Mouse (Mus musculus) midbrain, embryonic 14.5 days (tissue): ENCODE data around the gene Ppp1r37. TPM values are rescaled to one million over a fixed set of nuclear protein-coding genes. Genes with fewer than 3 reads are reported as not detected.

Experiments used
- ATAC-seq: fragments of 200-750 bp; cut with Nextera tagmentation; 2 replicates; pipeline ENCODE4 v1.8.0; 2017; ENCODE audit warnings: moderate number of reproducible peaks, moderate library complexity; ENCODE audit not compliant: low FRiP score, low TSS enrichment
- DNase-seq: peaks from one replicate; pipeline ENCODE4 v3.0.0-alpha.2; 2015
- H3K27ac ChIP-seq: fragments of 300-500 bp; sonication (generic); replicated peaks from 2 replicates; pipeline ENCODE4 v1.5.1; 2014; ENCODE audit warnings: mild to moderate bottlenecking, low read depth, low read length, moderate library complexity
- H3K27me3 ChIP-seq: fragments of 300-500 bp; sonication (generic); 2 replicates; pipeline ENCODE4 v1.6.1; 2014; ENCODE audit warnings: low read length, control low read depth, mixed read lengths; ENCODE audit not compliant: control insufficient read depth, insufficient read depth
- H3K36me3 ChIP-seq: fragments of 300-500 bp; sonication (generic); 2 replicates; pipeline ENCODE4 v1.6.1; 2014; ENCODE audit warnings: low read length, control low read depth; ENCODE audit not compliant: control insufficient read depth, insufficient read depth
- H3K4me1 ChIP-seq: fragments of 300-500 bp; sonication (generic); 2 replicates; pipeline ENCODE4 v1.6.1; 2014; ENCODE audit warnings: mild to moderate bottlenecking, antibody characterized with exemption, low read length, control low read depth; ENCODE audit not compliant: control insufficient read depth, insufficient read depth
- H3K4me2 ChIP-seq: fragments of 300-500 bp; sonication (generic); 2 replicates; pipeline ENCODE4 v1.6.1; 2014; ENCODE audit warnings: mild to moderate bottlenecking, low read length, moderate library complexity
- H3K4me3 ChIP-seq: fragments of 300-500 bp; sonication (generic); replicated peaks from 2 replicates; pipeline ENCODE4 v1.5.1; 2014; ENCODE audit warnings: low read depth, low read length
- H3K9ac ChIP-seq: fragments of 300-500 bp; sonication (generic); replicated peaks from 2 replicates; pipeline ENCODE4 v1.6.1; 2014; ENCODE audit warnings: mild to moderate bottlenecking, low read length, moderate library complexity
- H3K9me3 ChIP-seq: fragments of 300-500 bp; sonication (generic); 2 replicates; pipeline ENCODE4 v1.6.1; 2016; ENCODE audit warnings: low read length, control low read depth, mixed read lengths; ENCODE audit not compliant: control insufficient read depth
- WGBS: fragments of 180-500 bp; shearing (Covaris S2); extraction: QIAGEN DNeasy Blood & Tissue Kit; methylation state at CpG from one replicate; pipeline ENCODE4 v1.1.7; 2014; 5-methylcytosine and 5-hydroxymethylcytosine counted together
- polyA plus RNA-seq: library from polyadenylated mRNA; unstranded; fragments of >200 nt; fragmentation: Nextera tagmentation; extraction: Ambion mirVana; gene quantifications from 2 replicates; pipeline ENCODE4 v1.2.1, GENCODE M21; 2014

Ppp1r37 gene
- polyA plus RNA-seq, 1 experiment from 2014 or later, result 9.5 TPM

- H3K4me3 ChIP-seq, result no peak overlapping the region
- H3K36me3 ChIP-seq, result no peaks in the 10 kb centered on the region
- no peak overlapping the region for H3K27ac ChIP-seq
- H3K9me3 ChIP-seq, result no peaks in the 10 kb centered on the region
- peaks cover 17% of the 10 kb centered on the region; the same call in 1 of the 2 replicates for H3K27me3 ChIP-seq
- DNase-seq (no peak), ATAC-seq (no peak)
- no peak overlapping the region for H3K9ac ChIP-seq
- no peaks in the 10 kb centered on the region for H3K4me1 ChIP-seq
- WGBS, result 86% methylated on average over 25 of the region's 25 CpGs
- no peak overlapping the region for H3K4me2 ChIP-seq
These were observed 68.0 kb downstream of the Ppp1r37 start for GRCm38 (mm10) chr7:19494751-19495474.

- WGBS, result 2% methylated on average over 26 of the region's 26 CpGs
These were observed 71.1 kb downstream of the Ppp1r37 start for GRCm38 (mm10) chr7:19491731-19492130.

GRCm38 (mm10) chr7:19489525-19489924 is 73.4 kb downstream of the Ppp1r37 start:
- peak overlapping the region; percentile 25 for H3K4me3 ChIP-seq
- 2% methylated on average over 31 of the region's 31 CpGs for WGBS
- H3K27me3 ChIP-seq, result peaks cover 36% of the 10 kb centered on the region
- H3K36me3 ChIP-seq, result no peaks in the 10 kb centered on the region
- H3K9me3 ChIP-seq, result no peaks in the 10 kb centered on the region
- peak; percentile 55 for DNase-seq
- H3K27ac ChIP-seq, result no peak overlapping the region
- ATAC-seq, result peak; percentile 37; the same call in 1 of the 2 replicates
- peak overlapping the region; percentile 44 for H3K9ac ChIP-seq
- peak overlapping the region; percentile 48 for H3K4me2 ChIP-seq
- 0 out of 2 replicates have a peak, but pooled peaks cover 3% of the 10 kb centered on the region for H3K4me1 ChIP-seq

More at GRCm38 (mm10) chr7:19491731-19492130, 71.1 kb downstream of the Ppp1r37 start:
- DNase-seq, result peak; percentile 43
- no peak for ATAC-seq
- Histone ChIP-seq H3K9ac (no peak overlapping the region; the same call in 1 of the 2 replicates), H3K36me3 (no peaks in the 10 kb centered on the region), H3K27ac (no peak overlapping the region), H3K4me2 (peak overlapping the region; percentile 44), H3K4me1 (0 out of 2 replicates have a peak, but pooled peaks cover 3% of the 10 kb centered on the region), H3K27me3 (peaks cover 36% of the 10 kb centered on the region), H3K9me3 (no peaks in the 10 kb centered on the region), H3K4me3 (no peak overlapping the region)

GRCm38 (mm10) chr7:19486549-19486948 is 76.3 kb downstream of the Ppp1r37 start:
- Histone ChIP-seq H3K27me3 (peaks cover 33% of the 10 kb centered on the region), H3K4me2 (no peak overlapping the region), H3K27ac (no peak overlapping the region), H3K4me1 (0 out of 2 replicates have a peak, but pooled peaks cover 3% of the 10 kb centered on the region), H3K4me3 (no peak overlapping the region), H3K9ac (no peak overlapping the region), H3K9me3 (no peaks in the 10 kb centered on the region), H3K36me3 (no peaks in the 10 kb centered on the region)
- no peak for ATAC-seq
- WGBS, result 96% methylated on average over 7 of the region's 7 CpGs
- no peak for DNase-seq

- Histone ChIP-seq H3K9me3 (no peaks in the 10 kb centered on the region), H3K27me3 (peaks cover 24% of the 10 kb centered on the region)
- 92% methylated on average over 1 of the region's 1 CpGs for WGBS
These were observed 77.4 kb downstream of the Ppp1r37 start for GRCm38 (mm10) chr7:19485488-19485887.

GRCm38 (mm10) chr7:19483281-19483680 is 79.6 kb downstream of the Ppp1r37 start:
- Histone ChIP-seq H3K4me3 (no peak overlapping the region), H3K4me2 (no peak overlapping the region), H3K27me3 (peaks cover 5% of the 10 kb centered on the region), H3K9ac (no peak overlapping the region), H3K9me3 (no peaks in the 10 kb centered on the region), H3K36me3 (no peaks in the 10 kb centered on the region), H3K4me1 (no peaks in the 10 kb centered on the region), H3K27ac (no peak overlapping the region)
- DNase-seq (no peak), ATAC-seq (no peak)
- WGBS, result 82% methylated on average over 8 of the region's 8 CpGs

More at GRCm38 (mm10) chr7:19485488-19485887, 77.4 kb downstream of the Ppp1r37 start:
- no peak overlapping the region for H3K9ac ChIP-seq
- 0 out of 2 replicates have a peak, but pooled peaks cover 3% of the 10 kb centered on the region for H3K4me1 ChIP-seq
- ATAC-seq (no peak), DNase-seq (no peak)
- H3K4me2 ChIP-seq, result no peak overlapping the region
- H3K27ac ChIP-seq, result no peak overlapping the region
- no peak overlapping the region for H3K4me3 ChIP-seq
- no peaks in the 10 kb centered on the region for H3K36me3 ChIP-seq

Other genes starting within 250 kb of the Ppp1r37 start
- gene Ercc1, start 218.3 kb downstream of the Ppp1r37 start, polyA plus RNA-seq, result 78.9 and 97.7 TPM in 2 replicates
- gene Cd3eap, start 203.6 kb downstream of the Ppp1r37 start, polyA plus RNA-seq, result 16.4 and 18.9 TPM in 2 replicates
- gene Ppp1r13l, start 203.3 kb downstream of the Ppp1r37 start, polyA plus RNA-seq, result 1.6 and 1.9 TPM in 2 replicates
- 21.6 and 27.9 TPM in 2 replicates for gene Ercc2, start 181.1 kb downstream of the Ppp1r37 start, polyA plus RNA-seq
- gene Klc3, start 159.0 kb downstream of the Ppp1r37 start, polyA plus RNA-seq, result 0.36 and 0.59 TPM in 2 replicates
- 0.35 TPM in 1 of 2 replicates, not detected in the other for gene Ckm, start 158.3 kb downstream of the Ppp1r37 start, polyA plus RNA-seq
- gene Mark4, start 104.3 kb downstream of the Ppp1r37 start, polyA plus RNA-seq, result 18.8 and 20.3 TPM in 2 replicates
- gene Exoc3l2, start 99.7 kb downstream of the Ppp1r37 start, polyA plus RNA-seq, result 0.12 and 0.29 TPM in 2 replicates
- 2.5 and 6.1 TPM in 2 replicates for gene Bloc1s3, start 54.7 kb downstream of the Ppp1r37 start, polyA plus RNA-seq
- 30.1 and 36.6 TPM in 2 replicates for gene Trappc6a, start 54.7 kb downstream of the Ppp1r37 start, polyA plus RNA-seq
- gene Nkpd1, start 45.2 kb downstream of the Ppp1r37 start, polyA plus RNA-seq, result 0.51 and 0.74 TPM in 2 replicates
- gene Zfp296, start 14.2 kb upstream of the Ppp1r37 start, polyA plus RNA-seq, result 0.22 and 0.32 TPM in 2 replicates
- gene Gemin7, start 14.5 kb upstream of the Ppp1r37 start, polyA plus RNA-seq, result 140 and 154 TPM in 2 replicates
- 44.7 and 50.4 TPM in 2 replicates for gene Clasrp, start 41.4 kb upstream of the Ppp1r37 start, polyA plus RNA-seq
- 4.5 and 5.2 TPM in 2 replicates for gene Relb, start 66.4 kb upstream of the Ppp1r37 start, polyA plus RNA-seq
- gene Clptm1, start 102.0 kb upstream of the Ppp1r37 start, polyA plus RNA-seq, result 132 and 134 TPM in 2 replicates
- gene Apoc2, start 114.9 kb upstream of the Ppp1r37 start, polyA plus RNA-seq, result 0.37 TPM in 1 of 2 replicates, not detected in the other
- gene Gm44805, start 118.3 kb upstream of the Ppp1r37 start, polyA plus RNA-seq, result not detected in 2 replicates
- gene Apoc4, start 118.4 kb upstream of the Ppp1r37 start, polyA plus RNA-seq, result not detected in 2 replicates
- 1.7 and 2.0 TPM in 2 replicates for gene Apoc1, start 129.6 kb upstream of the Ppp1r37 start, polyA plus RNA-seq
- gene Apoe, start 136.1 kb upstream of the Ppp1r37 start, polyA plus RNA-seq, result 163 and 265 TPM in 2 replicates
- gene Tomm40, start 152.4 kb upstream of the Ppp1r37 start, polyA plus RNA-seq, result 120 and 121 TPM in 2 replicates
- gene Nectin2, start 187.4 kb upstream of the Ppp1r37 start, polyA plus RNA-seq, result 41.1 and 46.1 TPM in 2 replicates
- 4.5 and 7.8 TPM in 2 replicates for gene Bcam, start 207.9 kb upstream of the Ppp1r37 start, polyA plus RNA-seq
- not detected in 2 replicates for gene Cblc, start 233.7 kb upstream of the Ppp1r37 start, polyA plus RNA-seq